Mouse (Mus musculus): ENCODE data around the gene Gcgr. TPM values are rescaled to one million over a fixed set of nuclear protein-coding genes. Genes with fewer than 3 reads are reported as not detected.

Gene Gcgr
- total and polyA plus RNA-seq, 3 experiments, result 0.68 to 2.1 (median 0.73) TPM

- H3K9ac ChIP-seq (ENCODE audit: low read depth, low read length), result no peak overlapping the region
- intact Hi-C loops (cut with DNase I), result no loop called here
- WGBS, result 82% methylated on average over 8 of the region's 8 CpGs
- no peaks in the 10 kb centered on the region for H3K36me3 ChIP-seq (ENCODE audit: control insufficient read depth, insufficient read depth, low read length)
- peaks cover 11% of the 10 kb centered on the region for H3K4me1 ChIP-seq (ENCODE audit: control insufficient read depth, insufficient read depth, low read length)
- DNase-seq, result no peak
- TF ChIP-seq CTCF (IDR thresholded peaks at IDR 0.05) (no peak), POLR2A (IDR thresholded peaks at IDR 0.05; ENCODE audit: insufficient read depth, low read depth, low read length) (no peak), EP300 (IDR thresholded peaks at IDR 0.05; ENCODE audit: insufficient read depth, low read depth, low read length) (no peak)
- no peaks in the 10 kb centered on the region for H3K79me2 ChIP-seq (replicated peaks; ENCODE audit: control insufficient read depth, insufficient read depth, low read length)
- peaks cover 6% of the 10 kb centered on the region for H3K27me3 ChIP-seq (ENCODE audit: control insufficient read depth, insufficient read depth, low read length)
- H3K27ac ChIP-seq, result no peak overlapping the region
- no peak overlapping the region for H3K4me3 ChIP-seq
Observed at GRCm38 (mm10) chr11:120534093-120534492, 3.6 kb downstream of the Gcgr start.

- H3K4me1 ChIP-seq (ENCODE audit: control insufficient read depth, insufficient read depth, low read length), result peaks cover 17% of the 10 kb centered on the region
- H3K27me3 ChIP-seq (ENCODE audit: control insufficient read depth, insufficient read depth, low read length), result peaks cover 6% of the 10 kb centered on the region
- no peaks in the 10 kb centered on the region for H3K36me3 ChIP-seq (ENCODE audit: control insufficient read depth, insufficient read depth, low read length)
- 48% methylated on average over 3 of the region's 3 CpGs for WGBS
- no peaks in the 10 kb centered on the region for H3K79me2 ChIP-seq (replicated peaks; ENCODE audit: control insufficient read depth, insufficient read depth, low read length)
- no peak for DNase-seq
- TF ChIP-seq CTCF (IDR thresholded peaks at IDR 0.05) (no peak), EP300 (IDR thresholded peaks at IDR 0.05; ENCODE audit: insufficient read depth, low read depth, low read length) (peak; percentile 58; the same call in 1 of the 2 replicates)
- no peak overlapping the region for H3K27ac ChIP-seq
- no peak overlapping the region for H3K4me3 ChIP-seq
- no peak overlapping the region for H3K9ac ChIP-seq (ENCODE audit: low read depth, low read length)
- intact Hi-C loops (cut with DNase I), result no loop called here
Observed at GRCm38 (mm10) chr11:120535145-120535544, 4.6 kb downstream of the Gcgr start.

- Histone ChIP-seq H3K4me3 (no peak overlapping the region), H3K4me1 (ENCODE audit: control insufficient read depth, insufficient read depth, low read length) (peaks cover 17% of the 10 kb centered on the region), H3K27ac (no peak overlapping the region), H3K27me3 (ENCODE audit: control insufficient read depth, insufficient read depth, low read length) (peaks cover 2% of the 10 kb centered on the region; the same call in 1 of the 2 replicates), H3K79me2 (replicated peaks; ENCODE audit: control insufficient read depth, insufficient read depth, low read length) (no peaks in the 10 kb centered on the region), H3K36me3 (ENCODE audit: control insufficient read depth, insufficient read depth, low read length) (no peaks in the 10 kb centered on the region), H3K9ac (ENCODE audit: low read depth, low read length) (no peak overlapping the region)
- WGBS, result 62% methylated on average over 3 of the region's 3 CpGs
- intact Hi-C loops (cut with DNase I), result no loop called here
- DNase-seq, result no peak
- TF ChIP-seq CTCF (IDR thresholded peaks at IDR 0.05) (no peak), EP300 (IDR thresholded peaks at IDR 0.05; ENCODE audit: insufficient read depth, low read depth, low read length) (no peak), POLR2A (IDR thresholded peaks at IDR 0.05; ENCODE audit: insufficient read depth, low read depth, low read length) (no peak)
Observed at GRCm38 (mm10) chr11:120535804-120536203, 5.3 kb downstream of the Gcgr start.

GRCm38 (mm10) chr11:120538485-120538884 lies 8.0 kb downstream of the Gcgr start:
- 35% methylated on average over 3 of the region's 3 CpGs for WGBS
- Histone ChIP-seq H3K27me3 (ENCODE audit: control insufficient read depth, insufficient read depth, low read length) (no peaks in the 10 kb centered on the region), H3K27ac (peak overlapping the region; percentile 31; the same call in 1 of the 2 replicates), H3K36me3 (ENCODE audit: control insufficient read depth, insufficient read depth, low read length) (peaks cover 2% of the 10 kb centered on the region; the same call in 1 of the 2 replicates), H3K79me2 (replicated peaks; ENCODE audit: control insufficient read depth, insufficient read depth, low read length) (no peaks in the 10 kb centered on the region), H3K9ac (ENCODE audit: low read depth, low read length) (no peak overlapping the region), H3K4me1 (ENCODE audit: control insufficient read depth, insufficient read depth, low read length) (peaks cover 18% of the 10 kb centered on the region), H3K4me3 (no peak overlapping the region)
- DNase-seq, result peak; percentile 77 to 88
- no peak for TF ChIP-seq POLR2A (IDR thresholded peaks at IDR 0.05; ENCODE audit: insufficient read depth, low read depth, low read length)
- peak; percentile 64; the same call in 1 of the 2 replicates for TF ChIP-seq EP300 (IDR thresholded peaks at IDR 0.05; ENCODE audit: insufficient read depth, low read depth, low read length)
- TF ChIP-seq CTCF (IDR thresholded peaks at IDR 0.05), result no peak
- intact Hi-C loops (cut with DNase I), result loop anchor here (2.0 kb wide), 1 partner anchor 18 kb away; no protein-coding TSS in a partner anchor

- no peak for TF ChIP-seq CTCF (IDR thresholded peaks at IDR 0.05)
- TF ChIP-seq EP300 (IDR thresholded peaks at IDR 0.05; ENCODE audit: insufficient read depth, low read depth, low read length), result no peak
- TF ChIP-seq POLR2A (IDR thresholded peaks at IDR 0.05; ENCODE audit: insufficient read depth, low read depth, low read length), result no peak
- intact Hi-C loops (cut with DNase I), result loop anchor here (2.0 kb wide), 1 partner anchor 18 kb away; no protein-coding TSS in a partner anchor
- Histone ChIP-seq H3K4me1 (ENCODE audit: control insufficient read depth, insufficient read depth, low read length) (peaks cover 18% of the 10 kb centered on the region), H3K27ac (peak overlapping the region; percentile 31; the same call in 1 of the 2 replicates), H3K27me3 (ENCODE audit: control insufficient read depth, insufficient read depth, low read length) (no peaks in the 10 kb centered on the region), H3K79me2 (replicated peaks; ENCODE audit: control insufficient read depth, insufficient read depth, low read length) (no peaks in the 10 kb centered on the region), H3K9ac (ENCODE audit: low read depth, low read length) (no peak overlapping the region), H3K36me3 (ENCODE audit: control insufficient read depth, insufficient read depth, low read length) (peaks cover 2% of the 10 kb centered on the region; the same call in 1 of the 2 replicates), H3K4me3 (no peak overlapping the region)
- 30% methylated on average over 8 of the region's 8 CpGs for WGBS
- DNase-seq, result no peak
Observed at GRCm38 (mm10) chr11:120538955-120539284, 8.4 kb downstream of the Gcgr start.

- DNase-seq, result no peak
- no peaks in the 10 kb centered on the region for H3K27me3 ChIP-seq (ENCODE audit: control insufficient read depth, insufficient read depth, low read length)
- no peak overlapping the region for H3K27ac ChIP-seq
- intact Hi-C loops (cut with DNase I), result loop anchor here (2.0 kb wide), 1 partner anchor 19 kb away; no protein-coding TSS in a partner anchor
- no peak overlapping the region for H3K4me3 ChIP-seq
- peaks cover 2% of the 10 kb centered on the region; the same call in 1 of the 2 replicates for H3K36me3 ChIP-seq (ENCODE audit: control insufficient read depth, insufficient read depth, low read length)
- H3K79me2 ChIP-seq (replicated peaks; ENCODE audit: control insufficient read depth, insufficient read depth, low read length), result no peaks in the 10 kb centered on the region
- H3K9ac ChIP-seq (ENCODE audit: low read depth, low read length), result no peak overlapping the region
- TF ChIP-seq EP300 (IDR thresholded peaks at IDR 0.05; ENCODE audit: insufficient read depth, low read depth, low read length), result no peak
- TF ChIP-seq POLR2A (IDR thresholded peaks at IDR 0.05; ENCODE audit: insufficient read depth, low read depth, low read length), result no peak
- TF ChIP-seq CTCF (IDR thresholded peaks at IDR 0.05), result no peak
- WGBS, result 31% methylated on average over 10 of the region's 10 CpGs
- peaks cover 18% of the 10 kb centered on the region for H3K4me1 ChIP-seq (ENCODE audit: control insufficient read depth, insufficient read depth, low read length)
Observed at GRCm38 (mm10) chr11:120539285-120540014, 9.0 kb downstream of the Gcgr start.

Measured in heart, adult 2 months (tissue).